10 mouse cellular contexts compared by ENCODE assay signal in genomic region chr2:158210503-158210902, GRCm38 (mm10). TPM values are rescaled to one million over a fixed set of nuclear protein-coding genes. Genes with fewer than 3 reads are reported as not detected.
DNase-seq lines count a peak whose midpoint lies in the region; ATAC-seq and TF ChIP-seq lines count a peak whose summit lies in the region.
"Had no signal": no experiment of that assay in that cellular context is flagged by ENCODE, and none has a peak within 500 bp of the region (broad histone marks: within the 10 kb centered on the region; RNA-seq: fewer than 3 reads in every experiment).

No protein-coding gene starts in this region.

- H3K27ac ChIP-seq in layer of hippocampus, adult 2 months = no peak overlapping the region

- TF ChIP-seq CTCF in layer of hippocampus, adult 2 months (conservative IDR thresholded peaks at IDR 0.05) = peak; percentile 69

- no peak overlapping the region for H3K4me3 ChIP-seq in layer of hippocampus, adult 2 months

- ATAC-seq in inflammation-experienced regulatory T-cells, adult 6 months = no peak

- DNase-seq in cerebellum, postnatal 14 days = peak; percentile 75 to 84
- DNase-seq in cerebellum, adult 9-10 months = no peak
- peak in 1 of 2 experiments; percentile 59 for DNase-seq in layer of hippocampus, adult 2 months (ENCODE audit: low spot score in 2 of 2)
- DNase-seq in layer of hippocampus, adult 9-10 months (ENCODE audit: low spot score) = no peak
- DNase-seq in 3T3-L1 (ENCODE audit: low read depth, low spot score) = peak; percentile 75
- DNase-seq in adrenal gland, postnatal 36 days = peak; percentile 32 to 60
- no peak for DNase-seq in urinary bladder, postnatal 4 days (ENCODE audit: low spot score in 2 of 2)

RNA-seq across cellular contexts. Expression of gene D630003M21Rik, which starts 18.5 kb away (rescaled TPM):
- total RNA-seq in layer of hippocampus, adult 2 months (2021) = 1 to 10 TPM; 4.1 to 4.4 TPM
- total RNA-seq in adrenal gland, postnatal 36 days (2021) = 1 to 10 TPM; 1.7 TPM
- polyA plus RNA-seq in inflammation-experienced regulatory T-cells, adult 6 months (2017; shearing (Covaris generic)) = not detected

RNA-seq across cellular contexts. Expression of gene Bpi, which starts 47.4 kb away (rescaled TPM):
- not detected for total RNA-seq in layer of hippocampus, adult 2 months (2021)
- not detected for total RNA-seq in adrenal gland, postnatal 36 days (2021)
- polyA plus RNA-seq in inflammation-experienced regulatory T-cells, adult 6 months (2017; shearing (Covaris generic)) = not detected
- polyA plus RNA-seq: heart, embryonic 14.5 days; stomach, embryonic 14.5 days had no signal

Comparison
In these comparisons a context has a peak if more than half of its experiments do, and no peak if none do; other contexts are left out.
1. DNase-seq: peak in cerebellum, postnatal 14 days (2 of 2), 3T3-L1 (single experiment) and adrenal gland, postnatal 36 days (2 of 2); none in cerebellum, adult 9-10 months (single experiment), layer of hippocampus, adult 9-10 months (single experiment) and urinary bladder, postnatal 4 days (0 of 2).